In the genomic region with DNA sequence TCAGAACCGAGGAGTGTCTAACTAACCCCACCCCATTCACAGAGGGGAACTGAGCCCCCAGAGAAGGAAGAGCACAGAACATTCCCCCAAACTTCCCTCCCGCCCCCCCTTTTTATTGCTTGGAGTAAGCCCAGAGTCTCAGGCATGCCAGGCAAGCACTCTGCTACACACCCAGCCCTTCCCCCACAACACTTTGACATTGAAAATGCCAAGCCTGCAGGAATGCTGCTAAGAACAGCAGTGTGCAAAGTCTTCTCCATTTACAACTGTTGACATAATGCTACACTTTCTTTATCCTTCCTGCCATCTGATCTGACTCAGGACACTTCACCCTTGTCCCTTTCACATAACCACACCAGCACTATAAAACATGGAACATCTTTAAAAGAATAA, we compare ENCODE assay signal across 9 mouse cellular contexts. TPM values are rescaled to one million over a fixed set of nuclear protein-coding genes. Genes with fewer than 3 reads are reported as not detected.
DNase-seq lines count a peak whose midpoint lies in the region; ATAC-seq lines count a peak whose summit lies in the region.
"Had no signal": no experiment of that assay in that cellular context is flagged by ENCODE, and none has a peak within 500 bp of the region (broad histone marks: within the 10 kb centered on the region; RNA-seq: fewer than 3 reads in every experiment).

No protein-coding gene starts in this region.

- peaks cover 5% of the 10 kb centered on the region for H3K4me1 ChIP-seq in hindbrain, embryonic 16.5 days (ENCODE audit: control insufficient read depth, insufficient read depth, low read depth, low read length)
- H3K4me1 ChIP-seq in hindbrain, embryonic 11.5 days (replicated peaks; ENCODE audit: control insufficient read depth, insufficient read depth, low read length): no peaks in the 10 kb centered on the region
- H3K4me1 ChIP-seq in kidney, embryonic 15.5 days: peaks cover 20% of the 10 kb centered on the region

- no peak overlapping the region for H3K4me3 ChIP-seq in hindbrain, embryonic 16.5 days (ENCODE audit: low read length)
- no peak overlapping the region for H3K4me3 ChIP-seq in hindbrain, embryonic 11.5 days (ENCODE audit: low read depth, low read length)
- no peak overlapping the region for H3K4me3 ChIP-seq in kidney, embryonic 15.5 days (replicated peaks)
- H3K4me3 ChIP-seq: layer of hippocampus, adult 2 months; megakaryocyte, embryonic 14.5 days had no signal

- H3K36me3 ChIP-seq in hindbrain, embryonic 16.5 days (ENCODE audit: control insufficient read depth, insufficient read depth, low read length): no peaks in the 10 kb centered on the region
- no peaks in the 10 kb centered on the region for H3K36me3 ChIP-seq in hindbrain, embryonic 11.5 days (ENCODE audit: control insufficient read depth, insufficient read depth, low read length)
- no peaks in the 10 kb centered on the region for H3K36me3 ChIP-seq in kidney, embryonic 15.5 days

- H3K27me3 ChIP-seq in hindbrain, embryonic 16.5 days (replicated peaks; ENCODE audit: control insufficient read depth, insufficient read depth, low read length): no peaks in the 10 kb centered on the region
- H3K27me3 ChIP-seq in hindbrain, embryonic 11.5 days (ENCODE audit: control insufficient read depth, insufficient read depth, low read length): no peaks in the 10 kb centered on the region; the same call in 1 of the 2 replicates
- peaks cover 24% of the 10 kb centered on the region for H3K27me3 ChIP-seq in kidney, embryonic 15.5 days

- ATAC-seq in hindbrain, embryonic 16.5 days: no peak
- no peak for ATAC-seq in hindbrain, embryonic 11.5 days (ENCODE audit: low FRiP score)
- 0 out of 2 replicates have a peak, but pooled peaks have one; percentile 56 for ATAC-seq in kidney, embryonic 15.5 days (replicated peaks; ENCODE audit: low FRiP score)
- no peak for ATAC-seq in megakaryocyte-erythroid progenitor cell, adult 5-6 weeks (replicated peaks; ENCODE audit: low FRiP score, low TSS enrichment, poor library complexity, severe bottlenecking)
- no peak for ATAC-seq in CD4-positive, CD25-positive, alpha-beta regulatory T cell, adult 4 months

- H3K9me3 ChIP-seq in hindbrain, embryonic 16.5 days (ENCODE audit: control insufficient read depth, low read length): no peaks in the 10 kb centered on the region
- H3K9me3 ChIP-seq in hindbrain, embryonic 11.5 days (ENCODE audit: control insufficient read depth, low read length): no peaks in the 10 kb centered on the region
- no peaks in the 10 kb centered on the region for H3K9me3 ChIP-seq in kidney, embryonic 15.5 days (replicated peaks)
- H3K9me3 ChIP-seq: megakaryocyte, embryonic 14.5 days had no signal

- WGBS in hindbrain, embryonic 16.5 days: 46% methylated on average over 2 of the region's 2 CpGs
- 42% methylated on average over 2 of the region's 2 CpGs for WGBS in hindbrain, embryonic 11.5 days
- 39% methylated on average over 2 of the region's 2 CpGs for WGBS in kidney, embryonic 15.5 days

- intact Hi-C loops in heart, postnatal 10 days (cut with DNase I): no loop called here

- H3K4me2 ChIP-seq in hindbrain, embryonic 16.5 days (ENCODE audit: low read length): no peak overlapping the region
- H3K4me2 ChIP-seq in hindbrain, embryonic 11.5 days (replicated peaks; ENCODE audit: low read depth, low read length): no peak overlapping the region
- H3K4me2 ChIP-seq in kidney, embryonic 15.5 days: peak overlapping the region; percentile 19; the same call in 1 of the 2 replicates

- no peak overlapping the region for H3K9ac ChIP-seq in hindbrain, embryonic 16.5 days (ENCODE audit: low read depth, low read length)
- no peak overlapping the region for H3K9ac ChIP-seq in hindbrain, embryonic 11.5 days (ENCODE audit: low read depth, low read length)
- no peak overlapping the region for H3K9ac ChIP-seq in kidney, embryonic 15.5 days

- H3K27ac ChIP-seq in hindbrain, embryonic 16.5 days (ENCODE audit: low read depth, low read length): 0 out of 2 replicates have a peak overlapping the region, but pooled peaks have one; percentile 54
- no peak overlapping the region for H3K27ac ChIP-seq in hindbrain, embryonic 11.5 days (ENCODE audit: low read depth, low read length)
- H3K27ac ChIP-seq in kidney, embryonic 15.5 days: peak overlapping the region; percentile 75; the same call in 1 of the 2 replicates

- no peak for DNase-seq in hindbrain, embryonic 11.5 days (ENCODE audit: low spot score)
- peak; percentile 42 to 47 for DNase-seq in heart, postnatal 10 days
- peak; percentile 42 for DNase-seq in lung, postnatal 14 days

RNA-seq across cellular contexts. Expression of gene Upk3a, which starts 4.3 kb away (rescaled TPM):
- polyA plus RNA-seq in hindbrain, embryonic 16.5 days (2015; fragmentation: Nextera tagmentation; extraction: Ambion mirVana): 1.7 and 2.1 TPM in 2 replicates
- not detected in 2 replicates for polyA plus RNA-seq in hindbrain, embryonic 11.5 days (2014; fragmentation: Nextera tagmentation; extraction: Ambion mirVana)
- total RNA-seq in heart, postnatal 10 days (2021): not detected
- polyA plus RNA-seq in kidney, embryonic 15.5 days (2015; fragmentation: Nextera tagmentation; extraction: Ambion mirVana): 25.0 and 27.2 TPM in 2 replicates
- total RNA-seq in megakaryocyte-erythroid progenitor cell, adult 5-6 weeks (2014; fragmentation: Nextera tagmentation): not detected in 2 replicates
- not detected in 2 replicates for total RNA-seq in megakaryocyte-erythroid progenitor cell, adult 5-6 weeks (2017)
- not detected for polyA plus RNA-seq in CD4-positive, CD25-positive, alpha-beta regulatory T cell, adult 4 months (2017; shearing (Covaris generic))
- total RNA-seq: layer of hippocampus, adult 2 months had no signal

RNA-seq across cellular contexts. Expression of gene Fam118a, which starts 16.1 kb away (rescaled TPM):
- 30.3 and 30.8 TPM in 2 replicates for polyA plus RNA-seq in hindbrain, embryonic 16.5 days (2015; fragmentation: Nextera tagmentation; extraction: Ambion mirVana)
- 27.8 and 29.5 TPM in 2 replicates for polyA plus RNA-seq in hindbrain, embryonic 11.5 days (2014; fragmentation: Nextera tagmentation; extraction: Ambion mirVana)
- total RNA-seq in heart, postnatal 10 days (2021): 10 to 100 TPM; 10.1 to 10.8 TPM
- 20.9 and 23.0 TPM in 2 replicates for polyA plus RNA-seq in kidney, embryonic 15.5 days (2015; fragmentation: Nextera tagmentation; extraction: Ambion mirVana)
- 9.3 and 9.6 TPM in 2 replicates for total RNA-seq in megakaryocyte-erythroid progenitor cell, adult 5-6 weeks (2014; fragmentation: Nextera tagmentation)
- total RNA-seq in megakaryocyte-erythroid progenitor cell, adult 5-6 weeks (2017): 5.7 and 8.9 TPM in 2 replicates
- 10 to 100 TPM; 38.3 to 46.1 TPM for polyA plus RNA-seq in CD4-positive, CD25-positive, alpha-beta regulatory T cell, adult 4 months (2017; shearing (Covaris generic))

RNA-seq across cellular contexts. Expression of gene 5031439G07Rik, which starts 24.3 kb away (rescaled TPM):
- 24.1 and 24.4 TPM in 2 replicates for polyA plus RNA-seq in hindbrain, embryonic 16.5 days (2015; fragmentation: Nextera tagmentation; extraction: Ambion mirVana)
- polyA plus RNA-seq in hindbrain, embryonic 11.5 days (2014; fragmentation: Nextera tagmentation; extraction: Ambion mirVana): 11.8 and 12.9 TPM in 2 replicates
- 10 to 100 TPM; 22.1 to 25.2 TPM for total RNA-seq in heart, postnatal 10 days (2021)
- 5.7 and 7.1 TPM in 2 replicates for polyA plus RNA-seq in kidney, embryonic 15.5 days (2015; fragmentation: Nextera tagmentation; extraction: Ambion mirVana)
- total RNA-seq in megakaryocyte-erythroid progenitor cell, adult 5-6 weeks (2014; fragmentation: Nextera tagmentation): 3.5 and 3.6 TPM in 2 replicates
- total RNA-seq in megakaryocyte-erythroid progenitor cell, adult 5-6 weeks (2017): 2.2 and 4.0 TPM in 2 replicates
- polyA plus RNA-seq in CD4-positive, CD25-positive, alpha-beta regulatory T cell, adult 4 months (2017; shearing (Covaris generic)): 1 to 10 TPM; 1.4 to 2.0 TPM
